Mouse (Mus musculus) forebrain, embryonic 11.5 days (tissue): ENCODE data around the gene Asb5. TPM values are rescaled to one million over a fixed set of nuclear protein-coding genes. Genes with fewer than 3 reads are reported as not detected.
"Not testable (repeated sequence)": the region's sequence is repeated elsewhere in the genome, so short reads cannot be mapped to it uniquely, and the experiment has no call there.

Experiments
- ATAC-seq: fragments of 200-750 bp; cut with Nextera tagmentation; replicated peaks from 2 replicates; pipeline ENCODE4 v1.8.0; 2017; ENCODE audit warnings: moderate TSS enrichment; ENCODE audit not compliant: low FRiP score
- DNase-seq: peaks from one replicate; pipeline ENCODE4 v3.0.0-alpha.2; 2017; ENCODE audit warnings: low spot score
- H3K27ac ChIP-seq: fragments of 300-500 bp; sonication (generic); 2 replicates; pipeline ENCODE4 v1.5.1; 2014; ENCODE audit warnings: low read depth, low read length
- H3K27me3 ChIP-seq: fragments of 300-500 bp; sonication (generic); 2 replicates; pipeline ENCODE4 v1.6.1; 2014; ENCODE audit warnings: mild to moderate bottlenecking, low read length, mixed read lengths; ENCODE audit not compliant: control insufficient read depth, insufficient read depth
- H3K36me3 ChIP-seq: fragments of 300-500 bp; sonication (generic); 2 replicates; pipeline ENCODE4 v1.6.1; 2014; ENCODE audit warnings: mild to moderate bottlenecking, low read length, moderate library complexity, mixed read lengths; ENCODE audit not compliant: control insufficient read depth, insufficient read depth
- H3K4me1 ChIP-seq: fragments of 300-500 bp; sonication (generic); replicated peaks from 2 replicates; pipeline ENCODE4 v1.6.1; 2014; ENCODE audit warnings: low read length, mixed read lengths; ENCODE audit not compliant: control insufficient read depth, insufficient read depth
- H3K4me2 ChIP-seq: fragments of 300-500 bp; sonication (generic); 2 replicates; pipeline ENCODE4 v1.6.1; 2014; ENCODE audit warnings: low read depth, mild to moderate bottlenecking, low read length, moderate library complexity, mixed read lengths; ENCODE audit not compliant: severe bottlenecking
- H3K4me3 ChIP-seq: fragments of 300-500 bp; sonication (generic); 2 replicates; pipeline ENCODE4 v1.5.1; 2014; ENCODE audit warnings: low read depth, low read length
- H3K9ac ChIP-seq: fragments of 300-500 bp; sonication (generic); 2 replicates; pipeline ENCODE4 v1.6.1; 2014; ENCODE audit warnings: low read length
- H3K9me3 ChIP-seq: fragments of 300-500 bp; sonication (generic); 2 replicates; pipeline ENCODE4 v1.6.1; 2016; ENCODE audit warnings: low read length, mixed read lengths; ENCODE audit not compliant: control insufficient read depth
- WGBS: fragments of 180-500 bp; shearing (Covaris S2); extraction: QIAGEN DNeasy Blood & Tissue Kit; methylation state at CpG from one replicate; pipeline ENCODE4 v1.1.7; 2014; 5-methylcytosine and 5-hydroxymethylcytosine counted together
- polyA plus RNA-seq: library from polyadenylated mRNA; unstranded; fragments of >200 nt; fragmentation: Nextera tagmentation; extraction: Ambion mirVana; gene quantifications from 2 replicates; pipeline ENCODE4 v1.2.1, GENCODE M21; 2014

Asb5 gene
- polyA plus RNA-seq, 1 experiment from 2014 or later, result 4.2 TPM

DNA sequence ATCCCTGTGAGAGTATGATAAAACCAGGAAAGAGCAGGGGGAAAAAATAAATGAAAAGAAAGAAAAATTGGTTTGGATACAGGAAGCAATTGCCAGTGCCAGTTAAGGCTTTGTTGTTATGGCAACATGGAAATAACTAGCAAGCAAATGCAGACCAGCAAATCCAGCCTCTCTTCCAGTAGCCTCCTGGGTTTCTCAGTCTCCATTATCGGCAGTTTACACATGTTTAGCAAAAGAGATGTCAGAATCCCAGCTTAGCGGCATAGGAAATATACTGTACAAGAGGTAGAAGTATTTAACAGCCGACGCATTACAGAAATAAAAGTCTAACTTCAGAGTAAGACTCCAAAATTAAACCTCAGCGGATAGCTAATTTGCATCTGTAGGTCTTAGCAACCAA is 65.3 kb downstream of the Asb5 start:
- DNase-seq (no peak), ATAC-seq (no peak)
- Histone ChIP-seq H3K27me3 (no peaks in the 10 kb centered on the region), H3K27ac (no peak overlapping the region), H3K4me3 (no peak overlapping the region), H3K9ac (no peak overlapping the region), H3K9me3 (no peaks in the 10 kb centered on the region), H3K36me3 (no peaks in the 10 kb centered on the region), H3K4me2 (no peak overlapping the region), H3K4me1 (no peaks in the 10 kb centered on the region)
- WGBS, result 84% methylated on average over 5 of the region's 5 CpGs

DNA sequence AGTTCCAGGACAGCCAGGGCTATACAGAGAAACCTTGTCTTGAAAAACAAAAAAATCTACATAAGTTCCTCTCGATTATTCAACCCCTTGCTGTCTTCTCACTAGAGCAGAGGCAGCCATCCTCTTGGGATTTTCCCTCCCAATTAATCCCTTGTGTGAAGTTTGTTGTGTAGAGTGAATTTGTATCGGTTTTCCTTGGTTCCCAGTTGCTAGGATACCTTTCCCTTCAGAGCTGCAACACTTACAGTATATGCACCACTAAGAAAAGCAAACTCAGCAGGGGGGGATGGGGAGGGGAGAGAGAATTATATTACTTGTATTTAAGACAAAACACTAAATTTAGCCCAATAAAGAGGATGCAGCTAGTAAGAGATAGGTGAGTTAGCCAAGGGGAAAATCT is 66.7 kb downstream of the Asb5 start:
- no peak for DNase-seq
- ATAC-seq, result no peak
- no peak overlapping the region for H3K4me2 ChIP-seq
- H3K9ac ChIP-seq, result no peak overlapping the region
- H3K4me3 ChIP-seq, result no peak overlapping the region
- no peaks in the 10 kb centered on the region for H3K27me3 ChIP-seq
- 62% methylated on average over 2 of the region's 2 CpGs for WGBS
- no peak overlapping the region for H3K27ac ChIP-seq
- no peaks in the 10 kb centered on the region for H3K36me3 ChIP-seq
- H3K4me1 ChIP-seq, result 0 out of 2 replicates have a peak, but pooled peaks cover 2% of the 10 kb centered on the region
- H3K9me3 ChIP-seq, result no peaks in the 10 kb centered on the region

DNA sequence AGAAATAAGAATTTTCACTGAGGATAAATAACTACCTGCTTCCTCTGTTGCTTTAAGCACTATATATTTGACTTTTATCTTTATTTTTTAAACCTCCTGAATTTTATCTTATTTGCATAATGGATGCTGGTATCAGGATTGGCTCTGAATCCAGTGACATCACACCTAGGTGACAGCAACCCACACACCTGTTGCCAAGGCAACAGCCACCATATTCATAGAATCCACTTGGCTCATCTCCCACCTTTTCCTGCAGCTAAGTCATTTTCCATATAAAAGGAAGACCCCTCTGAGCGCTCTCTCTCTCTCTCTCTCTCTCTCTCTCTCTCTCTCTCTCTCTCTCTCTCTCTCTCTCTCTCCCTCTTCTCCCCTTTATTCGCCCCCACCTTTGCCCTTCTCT is 67.6 kb downstream of the Asb5 start:
- Histone ChIP-seq H3K4me1 (0 out of 2 replicates have a peak, but pooled peaks cover 2% of the 10 kb centered on the region), H3K4me2 (no peak overlapping the region), H3K27ac (no peak overlapping the region), H3K9me3 (no peaks in the 10 kb centered on the region), H3K9ac (no peak overlapping the region), H3K36me3 (no peaks in the 10 kb centered on the region), H3K27me3 (no peaks in the 10 kb centered on the region), H3K4me3 (no peak overlapping the region)
- ATAC-seq (no peak), DNase-seq (no peak)
- WGBS, result 91% methylated on average over 2 of the region's 2 CpGs

DNA sequence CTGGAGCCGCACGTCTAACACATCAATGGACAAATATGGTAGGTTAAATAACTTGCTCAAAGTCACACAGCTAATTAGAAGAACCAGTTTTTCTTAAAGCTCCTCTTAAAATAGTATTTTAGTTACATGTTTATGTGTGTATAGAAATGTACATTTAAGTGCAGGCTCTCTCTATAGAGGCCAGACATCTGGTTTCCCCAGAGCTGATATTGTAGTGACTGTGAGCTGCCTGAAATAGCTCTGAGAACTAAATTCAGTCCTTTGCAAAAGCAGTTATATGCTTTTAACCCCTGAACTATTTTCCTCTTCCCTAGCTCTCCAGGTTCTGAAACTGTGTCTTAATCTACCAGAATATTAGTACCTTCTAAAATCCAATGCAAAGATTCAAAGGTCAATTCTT is 68.0 kb downstream of the Asb5 start:
- Histone ChIP-seq H3K9ac (no peak overlapping the region), H3K27ac (no peak overlapping the region), H3K9me3 (no peaks in the 10 kb centered on the region), H3K4me2 (no peak overlapping the region), H3K4me3 (no peak overlapping the region), H3K27me3 (no peaks in the 10 kb centered on the region), H3K36me3 (no peaks in the 10 kb centered on the region), H3K4me1 (0 out of 2 replicates have a peak, but pooled peaks cover 2% of the 10 kb centered on the region)
- ATAC-seq, result no peak
- 91% methylated on average over 2 of the region's 2 CpGs for WGBS
- DNase-seq, result no peak

DNA sequence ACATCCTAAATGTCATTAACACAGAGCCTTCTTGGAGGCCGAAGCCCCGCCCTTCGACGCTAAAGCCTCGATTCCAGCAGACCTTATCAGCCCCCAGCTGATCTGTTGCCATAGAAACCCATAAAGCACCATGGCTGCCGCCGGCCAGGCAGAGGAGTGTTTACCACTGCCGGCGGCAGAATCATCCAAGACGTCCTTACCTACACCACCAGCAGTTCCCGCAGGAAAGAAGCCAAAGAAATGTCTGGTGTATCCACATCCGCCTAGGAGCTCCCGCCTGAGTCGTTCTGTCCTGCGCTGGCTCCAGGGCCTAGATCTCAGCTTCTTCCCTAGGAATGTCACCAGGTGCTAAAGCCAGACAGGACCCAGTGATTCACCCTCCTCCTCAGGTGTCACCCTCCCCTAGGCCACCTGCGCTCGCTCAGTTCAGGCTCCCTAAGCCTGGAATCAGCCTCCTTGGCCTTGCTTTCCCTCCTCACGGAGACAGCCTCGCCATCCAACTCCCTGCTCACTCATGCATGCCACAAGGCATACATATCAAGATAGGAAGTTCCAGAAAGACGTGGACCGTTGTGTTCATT is 71.4 kb downstream of the Asb5 start, which contains the start of gene Spata4:
Gene Spata4, plus strand, starts transcription at position 111 of the 581 bp plus-strand sequence.
- DNase-seq, result peak; percentile 73
- Histone ChIP-seq H3K36me3 (no peaks in the 10 kb centered on the region), H3K4me3 (peak within 1 kb of the TSS; percentile 26), H3K9ac (peak within 1 kb of the TSS; percentile 9; the same call in 1 of the 2 replicates), H3K27ac (no peak within 1 kb of the TSS), H3K27me3 (no peaks in the 10 kb centered on the region), H3K9me3 (no peaks in the 10 kb centered on the region), H3K4me1 (0 out of 2 replicates have a peak, but pooled peaks cover 2% of the 10 kb centered on the region), H3K4me2 (peak within 1 kb of the TSS; percentile 63)
- 7% methylated on average over 21 of the region's 21 CpGs for whole genome bisulfite sequencing
- peak; percentile 94 for ATAC-seq

DNA sequence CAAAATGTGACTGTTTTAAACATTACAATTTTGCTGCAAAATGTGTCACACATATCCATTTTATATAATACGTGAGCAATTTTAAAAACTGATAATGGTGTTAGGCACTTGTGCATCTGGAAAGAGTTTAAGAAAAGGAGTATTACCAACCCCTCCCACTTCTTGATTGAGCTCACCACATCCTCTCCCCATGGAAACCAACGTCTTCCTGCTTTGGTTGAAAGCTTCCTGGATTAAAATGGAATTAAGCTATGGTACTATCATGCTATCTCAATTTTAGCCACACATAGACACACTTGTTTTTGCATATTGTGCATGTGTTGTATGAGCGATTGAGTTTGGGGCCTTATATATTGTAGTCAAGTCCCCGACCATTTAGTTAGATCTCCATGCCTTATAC is 74.1 kb downstream of the Asb5 start:
- H3K36me3 ChIP-seq, result no peaks in the 10 kb centered on the region
- H3K9ac ChIP-seq, result no peak overlapping the region
- no peaks in the 10 kb centered on the region for H3K9me3 ChIP-seq
- no peaks in the 10 kb centered on the region for H3K27me3 ChIP-seq
- no peak overlapping the region for H3K4me3 ChIP-seq
- no peak overlapping the region for H3K4me2 ChIP-seq
- 82% methylated on average over 4 of the region's 4 CpGs for WGBS
- no peak overlapping the region for H3K27ac ChIP-seq
- 0 out of 2 replicates have a peak, but pooled peaks cover 2% of the 10 kb centered on the region for H3K4me1 ChIP-seq
- DNase-seq, result no peak
- no peak for ATAC-seq

DNA sequence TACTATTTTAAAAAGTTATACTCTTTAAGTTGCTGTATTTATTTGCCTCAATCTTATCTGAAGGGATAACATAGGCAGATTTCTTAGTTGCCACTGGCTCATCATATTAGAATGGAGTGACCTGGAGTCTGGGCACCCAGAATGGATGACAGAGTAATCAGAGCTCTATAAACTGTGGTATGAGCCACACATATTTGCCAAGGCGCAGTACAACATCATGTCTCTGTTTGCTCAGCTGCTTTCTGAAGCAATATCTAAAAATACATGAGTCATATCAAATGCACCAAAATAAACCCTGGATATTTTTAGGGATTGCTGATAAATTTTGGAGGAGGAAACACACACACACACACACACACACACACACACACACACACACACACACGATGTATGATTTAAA is 80.0 kb downstream of the Asb5 start:
- Histone ChIP-seq H3K4me3 (no peak overlapping the region), H3K27me3 (no peaks in the 10 kb centered on the region), H3K36me3 (no peaks in the 10 kb centered on the region), H3K9ac (no peak overlapping the region), H3K4me2 (no peak overlapping the region), H3K4me1 (no peaks in the 10 kb centered on the region), H3K27ac (no peak overlapping the region), H3K9me3 (no peaks in the 10 kb centered on the region)
- DNase-seq, result no peak
- WGBS, result 92% methylated on average over 2 of the region's 2 CpGs
- no peak for ATAC-seq

DNA sequence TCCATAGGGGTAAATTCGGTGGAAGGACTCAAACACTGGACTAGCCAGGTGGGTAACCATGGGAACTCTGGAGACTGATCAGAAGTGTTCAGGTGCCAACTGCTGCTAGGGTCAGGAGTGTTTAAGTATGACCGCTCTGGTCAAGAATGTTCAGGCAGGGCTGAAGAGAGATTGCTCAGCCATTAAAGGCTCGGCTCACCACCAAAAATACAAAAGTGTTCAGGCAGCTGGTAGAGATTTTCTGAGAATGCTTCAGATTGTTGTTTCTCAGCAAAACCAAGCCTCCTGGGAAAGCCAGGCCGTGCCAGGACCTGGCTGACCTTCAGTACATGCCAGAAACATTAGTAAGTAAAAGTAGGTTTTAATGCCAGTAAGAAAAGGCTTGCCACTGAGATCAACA is 80.9 kb downstream of the Asb5 start:
- Histone ChIP-seq H3K4me1 (no peaks in the 10 kb centered on the region), H3K27me3 (no peaks in the 10 kb centered on the region), H3K9me3 (no peaks in the 10 kb centered on the region), H3K36me3 (no peaks in the 10 kb centered on the region), H3K27ac (no peak overlapping the region), H3K4me2 (no peak overlapping the region), H3K9ac (no peak overlapping the region), H3K4me3 (no peak overlapping the region)
- 79% methylated on average over 4 of the region's 4 CpGs for WGBS
- DNase-seq (no peak), ATAC-seq (no peak)

DNA sequence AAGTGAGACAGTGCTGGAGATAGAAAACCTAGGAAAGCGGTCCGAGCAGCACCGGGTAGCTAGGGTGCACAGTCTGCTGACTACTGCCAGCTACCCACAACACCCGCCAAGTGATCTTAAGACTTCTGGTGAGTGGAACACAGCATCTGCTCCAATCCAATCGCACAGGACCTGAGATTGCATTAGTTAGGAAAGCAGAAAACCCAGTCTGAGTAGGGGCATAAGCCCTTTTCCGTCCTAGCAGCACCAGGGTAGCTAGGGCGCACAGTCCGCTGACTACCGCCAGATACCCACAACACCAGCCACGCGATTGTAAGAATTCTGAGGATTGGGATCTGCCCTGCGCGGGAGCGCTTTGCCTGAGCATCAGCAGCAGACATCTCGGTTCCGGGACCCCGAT is 87.3 kb downstream of the Asb5 start:
- not testable (repeated sequence) for H3K9ac ChIP-seq, H3K27me3 ChIP-seq, H3K27ac ChIP-seq, H3K4me3 ChIP-seq, H3K4me1 ChIP-seq, H3K36me3 ChIP-seq, ATAC-seq, H3K4me2 ChIP-seq, H3K9me3 ChIP-seq, DNase-seq
- 88% methylated on average over 17 of the region's 17 CpGs for WGBS
